Mouse (Mus musculus): ENCODE measurements at regions not wholly inside any gene's neighbourhood (a gene's known extent, or its start where the extent isn't known, plus 50 kb on each side); places are given as distances from the start of the nearest gene placed in this dataset.

DNA sequence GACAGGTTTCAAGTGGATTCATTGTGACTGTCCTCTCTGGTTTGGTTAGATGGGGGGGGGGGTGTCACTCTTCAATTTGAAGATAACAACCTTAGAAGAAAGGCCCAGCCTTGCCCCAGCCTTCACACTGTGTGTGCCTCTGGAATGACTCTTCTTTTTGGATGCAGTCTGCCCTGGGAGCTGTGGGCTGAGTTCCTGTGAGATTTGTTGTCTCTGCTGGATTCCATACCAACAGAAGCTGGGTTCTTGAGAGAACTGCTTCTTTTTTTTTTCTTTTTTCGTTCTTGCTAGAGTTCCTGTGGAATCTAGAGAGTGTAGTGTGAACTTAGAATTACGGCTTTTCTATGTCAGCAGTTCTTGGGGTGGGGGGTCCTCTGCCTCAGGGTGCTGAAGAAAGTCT is 200.9 kb downstream of the Enc1 start:
- 26% methylated on average over 2 of the region's 2 CpGs for WGBS
- no peak for DNase-seq (ENCODE audit: low read depth in 1 of 2, low spot score in 2 of 2)
- Histone ChIP-seq H3K27ac (ENCODE audit: insufficient read depth, low read length) (peak overlapping the region; percentile 48), H3K4me1 (ENCODE audit: control insufficient read depth, insufficient read depth, insufficient read length) (peaks cover 9% of the 10 kb centered on the region; the same call in 1 of the 2 replicates), H3K27me3 (ENCODE audit: control insufficient read depth, insufficient read depth, low read length) (no peaks in the 10 kb centered on the region), H3K36me3 (ENCODE audit: control insufficient read depth, insufficient read depth, low read length) (no peaks in the 10 kb centered on the region), H3K4me3 (ENCODE audit: extremely low read depth, insufficient read depth, insufficient read length) (peak overlapping the region; percentile 7; the same call in 1 of the 2 replicates)
- TF ChIP-seq POLR2A (IDR thresholded peaks at IDR 0.05; ENCODE audit: low read depth, low read length), result no peak
- no peak for TF ChIP-seq CTCF (IDR thresholded peaks at IDR 0.05; ENCODE audit: extremely low read depth, insufficient read depth, insufficient read length, insufficient replicate concordance)

GRCm38 (mm10) chr13:97439216-97439979 is 198.5 kb downstream of the Enc1 start:
- Histone ChIP-seq H3K36me3 (ENCODE audit: control insufficient read depth, insufficient read depth, low read length) (no peaks in the 10 kb centered on the region), H3K27ac (ENCODE audit: insufficient read depth, low read length) (no peak overlapping the region), H3K4me3 (ENCODE audit: extremely low read depth, insufficient read depth, insufficient read length) (no peak overlapping the region), H3K27me3 (ENCODE audit: control insufficient read depth, insufficient read depth, low read length) (no peaks in the 10 kb centered on the region), H3K4me1 (ENCODE audit: control insufficient read depth, insufficient read depth, insufficient read length) (peaks cover 12% of the 10 kb centered on the region; the same call in 1 of the 2 replicates)
- TF ChIP-seq POLR2A (IDR thresholded peaks at IDR 0.05; ENCODE audit: low read depth, low read length) (no peak), CTCF (IDR thresholded peaks at IDR 0.05; ENCODE audit: extremely low read depth, insufficient read depth, insufficient read length, insufficient replicate concordance) (no peak)
- 58% methylated on average over 16 of the region's 16 CpGs for WGBS
- DNase-seq (ENCODE audit: low read depth in 1 of 2, low spot score in 2 of 2), result no peak

DNA sequence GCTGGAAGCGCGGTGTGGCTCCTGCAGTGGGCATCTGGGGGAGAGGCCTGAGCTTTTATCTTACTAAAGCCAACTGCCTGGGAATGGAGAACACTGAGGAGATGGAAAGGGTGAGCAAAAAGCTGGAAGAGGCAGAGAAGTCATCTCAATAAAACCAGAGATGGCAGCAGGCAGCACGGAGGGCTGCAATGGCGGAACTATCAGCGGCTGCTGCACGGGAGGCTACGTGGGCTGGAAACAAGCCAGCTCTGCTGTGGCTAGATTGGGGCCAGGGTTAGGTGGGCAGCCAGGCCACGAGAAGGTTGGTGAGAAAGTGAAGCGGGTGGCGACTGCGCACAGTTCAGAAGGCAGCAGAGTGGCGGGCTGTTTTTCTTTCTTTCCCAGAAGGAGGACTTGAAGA is 197.8 kb downstream of the Enc1 start:
- 57% methylated on average over 12 of the region's 12 CpGs for WGBS
- peaks cover 12% of the 10 kb centered on the region; the same call in 1 of the 2 replicates for H3K4me1 ChIP-seq (ENCODE audit: control insufficient read depth, insufficient read depth, insufficient read length)
- DNase-seq (ENCODE audit: low read depth in 1 of 2, low spot score in 2 of 2), result no peak

GRCm38 (mm10) chr13:97438277-97438676 is 197.4 kb downstream of the Enc1 start:
- no peaks in the 10 kb centered on the region for H3K27me3 ChIP-seq (ENCODE audit: control insufficient read depth, insufficient read depth, low read length)
- no peak overlapping the region for H3K4me3 ChIP-seq (ENCODE audit: extremely low read depth, insufficient read depth, insufficient read length)
- WGBS, result 94% methylated on average over 3 of the region's 3 CpGs
- TF ChIP-seq CTCF (IDR thresholded peaks at IDR 0.05; ENCODE audit: extremely low read depth, insufficient read depth, insufficient read length, insufficient replicate concordance), result no peak
- no peak for TF ChIP-seq POLR2A (IDR thresholded peaks at IDR 0.05; ENCODE audit: low read depth, low read length)
- no peak for DNase-seq (ENCODE audit: low read depth in 1 of 2, low spot score in 2 of 2)
- H3K4me1 ChIP-seq (ENCODE audit: control insufficient read depth, insufficient read depth, insufficient read length), result peaks cover 12% of the 10 kb centered on the region; the same call in 1 of the 2 replicates
- no peak overlapping the region for H3K27ac ChIP-seq (ENCODE audit: insufficient read depth, low read length)
- H3K36me3 ChIP-seq (ENCODE audit: control insufficient read depth, insufficient read depth, low read length), result no peaks in the 10 kb centered on the region

More for the DNA sequence above, 197.8 kb downstream of the Enc1 start:
- TF ChIP-seq POLR2A (IDR thresholded peaks at IDR 0.05; ENCODE audit: low read depth, low read length), result no peak
- TF ChIP-seq CTCF (IDR thresholded peaks at IDR 0.05; ENCODE audit: extremely low read depth, insufficient read depth, insufficient read length, insufficient replicate concordance), result no peak
- H3K36me3 ChIP-seq (ENCODE audit: control insufficient read depth, insufficient read depth, low read length), result no peaks in the 10 kb centered on the region
- H3K27me3 ChIP-seq (ENCODE audit: control insufficient read depth, insufficient read depth, low read length), result no peaks in the 10 kb centered on the region
- no peak overlapping the region for H3K27ac ChIP-seq (ENCODE audit: insufficient read depth, low read length)
- no peak overlapping the region for H3K4me3 ChIP-seq (ENCODE audit: extremely low read depth, insufficient read depth, insufficient read length)

DNA sequence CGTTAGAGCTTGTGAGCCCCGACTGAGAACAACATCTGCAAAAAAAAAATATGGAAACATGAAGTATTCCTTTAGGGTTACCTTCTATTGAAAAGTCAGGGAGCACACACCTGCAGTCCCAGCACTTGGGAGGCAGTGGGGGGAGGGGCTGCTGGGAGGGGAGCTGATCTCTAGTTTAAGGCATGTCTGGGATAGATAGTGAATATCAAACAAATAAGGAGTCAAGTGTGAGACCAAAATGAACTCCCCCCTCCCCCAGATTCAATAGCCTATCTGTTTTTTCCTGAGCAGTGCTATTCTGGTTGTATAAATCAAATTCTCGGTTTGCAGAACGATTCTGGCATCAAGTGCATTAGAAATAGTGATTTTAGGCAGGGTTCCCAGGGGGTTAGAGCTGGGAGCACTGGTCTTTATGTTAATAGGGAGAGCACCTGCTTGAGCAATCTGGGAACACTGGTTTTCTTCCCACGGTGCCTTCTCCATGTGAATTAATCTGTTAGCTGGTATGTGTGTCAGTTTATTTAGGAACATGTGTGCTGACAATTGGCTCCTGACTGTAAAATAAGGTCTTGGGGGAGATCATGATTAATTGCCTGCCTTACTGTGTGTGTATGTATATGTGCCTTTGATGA is 195.9 kb downstream of the Enc1 start:
- no peak overlapping the region for H3K27ac ChIP-seq (ENCODE audit: insufficient read depth, low read length)
- 74% methylated on average over 5 of the region's 5 CpGs for WGBS
- no peak overlapping the region for H3K4me3 ChIP-seq (ENCODE audit: extremely low read depth, insufficient read depth, insufficient read length)
- no peaks in the 10 kb centered on the region for H3K27me3 ChIP-seq (ENCODE audit: control insufficient read depth, insufficient read depth, low read length)
- TF ChIP-seq CTCF (IDR thresholded peaks at IDR 0.05; ENCODE audit: extremely low read depth, insufficient read depth, insufficient read length, insufficient replicate concordance) (no peak), POLR2A (IDR thresholded peaks at IDR 0.05; ENCODE audit: low read depth, low read length) (no peak)
- H3K36me3 ChIP-seq (ENCODE audit: control insufficient read depth, insufficient read depth, low read length), result no peaks in the 10 kb centered on the region
- H3K4me1 ChIP-seq (ENCODE audit: control insufficient read depth, insufficient read depth, insufficient read length), result peaks cover 10% of the 10 kb centered on the region; the same call in 1 of the 2 replicates
- DNase-seq (ENCODE audit: low read depth in 1 of 2, low spot score in 2 of 2), result no peak

GRCm38 (mm10) chr13:97435865-97436718 is 195.2 kb downstream of the Enc1 start:
- Histone ChIP-seq H3K4me3 (ENCODE audit: extremely low read depth, insufficient read depth, insufficient read length) (peak overlapping the region; percentile 23; the same call in 1 of the 2 replicates), H3K36me3 (ENCODE audit: control insufficient read depth, insufficient read depth, low read length) (no peaks in the 10 kb centered on the region), H3K27me3 (ENCODE audit: control insufficient read depth, insufficient read depth, low read length) (no peaks in the 10 kb centered on the region), H3K27ac (ENCODE audit: insufficient read depth, low read length) (no peak overlapping the region), H3K4me1 (ENCODE audit: control insufficient read depth, insufficient read depth, insufficient read length) (peaks cover 5% of the 10 kb centered on the region; the same call in 1 of the 2 replicates)
- 20% methylated on average over 24 of the region's 24 CpGs for WGBS
- DNase-seq (ENCODE audit: low read depth in 1 of 2, low spot score in 2 of 2), result peak in 1 of 2 experiments; percentile 13
- TF ChIP-seq POLR2A (IDR thresholded peaks at IDR 0.05; ENCODE audit: low read depth, low read length), result no peak
- no peak for TF ChIP-seq CTCF (IDR thresholded peaks at IDR 0.05; ENCODE audit: extremely low read depth, insufficient read depth, insufficient read length, insufficient replicate concordance)
